8 mouse cellular contexts compared by ENCODE assay signal in the genomic region with DNA sequence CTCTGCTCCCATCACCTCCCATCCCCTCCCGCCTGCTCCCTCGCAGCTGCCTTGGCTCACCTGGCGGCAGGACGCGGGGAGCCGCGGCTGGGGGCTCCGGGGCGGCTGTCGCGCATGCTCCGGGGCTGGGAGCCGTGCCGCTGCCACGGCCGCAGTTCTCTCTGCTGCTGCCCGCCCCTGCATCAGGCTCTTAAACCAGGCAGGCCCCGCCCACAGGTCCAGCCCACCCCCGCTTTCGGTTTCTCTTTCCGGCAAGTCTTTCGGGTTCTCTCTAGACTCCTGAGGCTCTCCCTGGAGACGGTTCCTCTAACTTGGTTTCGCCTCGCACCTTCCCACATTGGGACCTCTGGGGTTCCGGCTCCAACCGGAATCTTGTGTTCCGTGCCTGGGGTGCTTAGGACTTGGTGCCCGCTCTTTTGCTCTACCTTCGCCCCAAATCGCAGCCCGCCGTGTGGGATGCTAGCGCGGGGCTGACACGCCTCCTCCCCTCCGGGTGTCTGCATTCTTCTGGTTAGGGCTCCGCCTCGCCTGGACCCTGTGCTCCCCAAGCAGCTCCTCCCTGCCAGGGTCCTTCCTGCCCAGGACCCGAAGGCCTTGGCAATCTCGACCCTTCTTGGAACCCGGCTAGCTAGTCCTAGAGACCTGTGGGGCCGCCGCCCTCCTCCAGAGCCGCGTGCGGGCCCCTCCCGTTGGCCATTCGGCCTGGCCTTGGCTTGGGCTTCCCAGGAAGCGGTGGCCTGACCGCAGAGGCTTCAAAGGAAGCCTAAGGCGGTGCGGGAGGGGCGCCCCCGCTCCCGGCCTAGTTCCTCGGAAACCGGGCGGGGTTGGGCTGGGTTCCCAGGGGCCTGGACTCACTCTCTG. TPM values are rescaled to one million over a fixed set of nuclear protein-coding genes. Genes with fewer than 3 reads are reported as not detected.
DNase-seq lines count a peak whose midpoint lies in the region; ATAC-seq and TF ChIP-seq lines count a peak whose summit lies in the region.

A gene (minus strand): TSS at position 166 of the 861 bp plus-strand sequence.

- under 1% methylated on average over 57 of the region's 59 CpGs for WGBS in forebrain, embryonic 16.5 days
- WGBS in lung, embryonic 16.5 days, result under 1% methylated on average over 56 of the region's 59 CpGs

- H3K27ac ChIP-seq in MEL (ENCODE audit: control insufficient read depth, low read depth, low read length), result peak within 1 kb of the TSS; percentile 72
- peak within 1 kb of the TSS; percentile 80 for H3K27ac ChIP-seq in forebrain, embryonic 16.5 days (ENCODE audit: low read length)
- H3K27ac ChIP-seq in lung, embryonic 16.5 days (ENCODE audit: low read length), result peak within 1 kb of the TSS; percentile 98

- peak; percentile 86 for ATAC-seq in forebrain, embryonic 16.5 days
- ATAC-seq in lung, embryonic 16.5 days (ENCODE audit: low read depth), result peak; percentile 90

- no peaks in the 10 kb centered on the region for H3K9me3 ChIP-seq in MEL (replicated peaks; ENCODE audit: insufficient read depth, low read length)
- H3K9me3 ChIP-seq in forebrain, embryonic 16.5 days (ENCODE audit: control insufficient read depth, low read length), result no peaks in the 10 kb centered on the region
- no peaks in the 10 kb centered on the region for H3K9me3 ChIP-seq in lung, embryonic 16.5 days (ENCODE audit: control insufficient read depth, low read length)

- DNase-seq in MEL (ENCODE audit: low read depth, low spot score), result peak; percentile 94
- DNase-seq in cerebellum, adult 18-20 months, result peak; percentile 71 to 73
- DNase-seq in heart, postnatal 36 days, result peak; percentile 84 to 89
- DNase-seq in layer of hippocampus, adult 8-10 months (ENCODE audit: low spot score in 2 of 2), result peak; percentile 57 to 75
- DNase-seq in ovary, postnatal 10 days (ENCODE audit: low spot score), result peak; percentile 82
- DNase-seq in thymus, postnatal 10 days (ENCODE audit: low spot score in 2 of 2), result peak; percentile 96

- peak in 1 of 3 experiments; percentile 1; a peak in 1 of 6 replicates for TF ChIP-seq CTCF in MEL (IDR thresholded peaks at IDR 0.05 in 2 of 3, conservative IDR thresholded peaks at IDR 0.05 in 1 of 3; ENCODE audit: control insufficient read depth in 1 of 3, insufficient read depth in 1 of 3, low read depth in 2 of 3, low read length in 3 of 3, poor library complexity in 1 of 3, severe bottlenecking in 1 of 3)

- intact Hi-C loops in heart, postnatal 36 days (cut with DNase I), result loop anchor here (2.0 to 5.0 kb wide), 6 partner anchors 45 to 347 kb away; a partner anchor contains a TSS

- H3K36me3 ChIP-seq in MEL (ENCODE audit: control insufficient read depth in 1 of 2, insufficient read depth in 2 of 2, low read length in 2 of 2), result no peaks in the 10 kb centered on the region
- H3K36me3 ChIP-seq in forebrain, embryonic 16.5 days (ENCODE audit: control insufficient read depth, insufficient read depth), result no peaks in the 10 kb centered on the region
- H3K36me3 ChIP-seq in lung, embryonic 16.5 days (ENCODE audit: control insufficient read depth, insufficient read depth, low read length), result no peaks in the 10 kb centered on the region

- peak within 1 kb of the TSS; percentile 86 for H3K9ac ChIP-seq in MEL (ENCODE audit: control insufficient read depth, low read depth, low read length, poor library complexity, severe bottlenecking)
- peak within 1 kb of the TSS; percentile 79 for H3K9ac ChIP-seq in forebrain, embryonic 16.5 days (replicated peaks; ENCODE audit: low read depth, low read length)
- peak within 1 kb of the TSS; percentile 66 for H3K9ac ChIP-seq in lung, embryonic 16.5 days (ENCODE audit: low read length)

- TF ChIP-seq RAD21 in MEL (IDR thresholded peaks at IDR 0.05; ENCODE audit: low read depth, low read length), result no peak

- H3K4me2 ChIP-seq in forebrain, embryonic 16.5 days (ENCODE audit: low read length), result peak within 1 kb of the TSS; percentile 100
- peak within 1 kb of the TSS; percentile 72 for H3K4me2 ChIP-seq in lung, embryonic 16.5 days (ENCODE audit: low read depth, low read length)

- peaks cover 0 to 3% of the 10 kb centered on the region in 2 experiments; a peak in 1 of 4 replicates for H3K4me1 ChIP-seq in MEL (ENCODE audit: control insufficient read depth in 1 of 2, insufficient read depth in 2 of 2, low read length in 2 of 2)
- H3K4me1 ChIP-seq in forebrain, embryonic 16.5 days (replicated peaks; ENCODE audit: control insufficient read depth, insufficient read depth, low read length), result peaks cover 15% of the 10 kb centered on the region
- peaks cover 37% of the 10 kb centered on the region for H3K4me1 ChIP-seq in lung, embryonic 16.5 days (replicated peaks; ENCODE audit: control insufficient read depth, insufficient read depth, low read length)

- peak within 1 kb of the TSS; percentile 95 to 100 for H3K4me3 ChIP-seq in MEL (ENCODE audit: control insufficient read depth in 1 of 2, insufficient read depth in 1 of 2, low read depth in 2 of 2, low read length in 2 of 2)
- peak within 1 kb of the TSS; percentile 76 for H3K4me3 ChIP-seq in forebrain, embryonic 16.5 days (replicated peaks; ENCODE audit: low read length)
- peak within 1 kb of the TSS; percentile 72 for H3K4me3 ChIP-seq in lung, embryonic 16.5 days (ENCODE audit: low read length)

- TF ChIP-seq POLR2A in MEL (IDR thresholded peaks at IDR 0.05; ENCODE audit: control insufficient read depth in 1 of 2, insufficient read depth in 1 of 2, low read depth in 1 of 2, low read length in 2 of 2, poor library complexity in 1 of 2), result peak; percentile 40 to 64; a peak in 1 of 4 replicates

- TF ChIP-seq EP300 in MEL (IDR thresholded peaks at IDR 0.05; ENCODE audit: low read depth in 1 of 2, low read length in 2 of 2), result no peak

- no peaks in the 10 kb centered on the region; the same call in 1 of the 2 replicates for H3K79me2 ChIP-seq in MEL (ENCODE audit: control insufficient read depth, insufficient read depth, low read length, poor library complexity)

- H3K27me3 ChIP-seq in MEL (ENCODE audit: control insufficient read depth in 1 of 2, insufficient read depth in 2 of 2, low read length in 2 of 2), result peaks cover 0 to 4% of the 10 kb centered on the region in 2 experiments; a peak in 2 of 4 replicates
- H3K27me3 ChIP-seq in forebrain, embryonic 16.5 days (replicated peaks; ENCODE audit: control insufficient read depth, insufficient read depth, low read length), result peaks cover 14% of the 10 kb centered on the region
- no peaks in the 10 kb centered on the region for H3K27me3 ChIP-seq in lung, embryonic 16.5 days (ENCODE audit: control insufficient read depth, insufficient read depth, low read depth, low read length)

TF ChIP-seq in MEL, 35 proteins besides CTCF, POLR2A, EP300 and RAD21:
- no peak for TF ChIP-seq ZNF384 (IDR thresholded peaks at IDR 0.05; ENCODE audit: low read depth, low read length)
- no peak for TF ChIP-seq JUND (IDR thresholded peaks at IDR 0.05; ENCODE audit: low read depth, low read length)
- TF ChIP-seq MYB (IDR thresholded peaks at IDR 0.05; ENCODE audit: low read depth, low read length), result no peak
- TF ChIP-seq RCOR1 (IDR thresholded peaks at IDR 0.05; ENCODE audit: low read depth, low read length), result no peak
- no peak for TF ChIP-seq USF1 (IDR thresholded peaks at IDR 0.05; ENCODE audit: low read depth, low read length)
- TF ChIP-seq MAFK (IDR thresholded peaks at IDR 0.05; ENCODE audit: borderline replicate concordance, low read depth, low read length), result no peak
- TF ChIP-seq CHD2 (IDR thresholded peaks at IDR 0.05; ENCODE audit: low read length), result no peak
- no peak; the same call in none of the 2 replicates for TF ChIP-seq MAZ (IDR thresholded peaks at IDR 0.05; ENCODE audit: low read depth, low read length)
- TF ChIP-seq NELFE (IDR thresholded peaks at IDR 0.05; ENCODE audit: low read depth, low read length), result no peak; the same call in none of the 2 replicates
- TF ChIP-seq POLR2AphosphoS2 (IDR thresholded peaks at IDR 0.05; ENCODE audit: low read length), result no peak
- peak; percentile 82 for TF ChIP-seq NRF1 (IDR thresholded peaks at IDR 0.05; ENCODE audit: insufficient read depth, low read depth, low read length, poor library complexity, severe bottlenecking)
- no peak for TF ChIP-seq ZC3H11A (IDR thresholded peaks at IDR 0.05; ENCODE audit: low read depth, low read length)
- TF ChIP-seq SIN3A (IDR thresholded peaks at IDR 0.05; ENCODE audit: low read length), result peak; percentile 76
- TF ChIP-seq TAL1 (IDR thresholded peaks at IDR 0.05; ENCODE audit: low read length), result no peak
- no peak for TF ChIP-seq TCF12 (IDR thresholded peaks at IDR 0.05; ENCODE audit: low read depth, low read length)
- TF ChIP-seq TBP (IDR thresholded peaks at IDR 0.05; ENCODE audit: low read depth, low read length), result peak; percentile 63; the same call in 1 of the 2 replicates
- no peak for TF ChIP-seq ZMIZ1 (IDR thresholded peaks at IDR 0.05; ENCODE audit: low read depth, low read length)
- TF ChIP-seq ETS1 (IDR thresholded peaks at IDR 0.05; ENCODE audit: low read depth, low read length), result peak; percentile 59; the same call in 1 of the 2 replicates
- TF ChIP-seq HCFC1 (IDR thresholded peaks at IDR 0.05; ENCODE audit: low read depth, low read length), result 0 out of 2 replicates have a peak, but pooled peaks have one; percentile 16

RNA-seq across cellular contexts. Expression of the gene that starts here (rescaled TPM):
- total RNA-seq in MEL (2012; rRNA removed), result 0.07 and 0.12 TPM in 2 replicates
- under 1 TPM in 1 of 2 experiments, not detected in 1; 0.36 TPM for polyA plus RNA-seq in MEL (2012; ENCODE audit: insufficient read depth in 1 of 2, insufficient read length in 2 of 2, low read depth in 1 of 2, low replicate concordance in 2 of 2, missing spikeins in 1 of 2)
- polyA plus RNA-seq in forebrain, embryonic 16.5 days (2015; fragmentation: Nextera tagmentation; extraction: Ambion mirVana), result 1.7 and 2.2 TPM in 2 replicates
- total RNA-seq in heart, postnatal 36 days (2021), result under 1 TPM; 0.33 to 0.49 TPM
- total RNA-seq in layer of hippocampus, adult 8-10 months (2022), result 1 to 10 TPM in 1 of 4 experiments, under 1 TPM in 3; 0.53 to 1.2 (median 0.76) TPM
- 6.8 and 8.7 TPM in 2 replicates for polyA plus RNA-seq in lung, embryonic 16.5 days (2015; fragmentation: Nextera tagmentation; extraction: Ambion mirVana)

Comparison
In these comparisons a context has a peak if more than half of its experiments do, and no peak if none do; other contexts are left out.
1. Peak in every context shown above with its lines: DNase-seq, ATAC-seq, H3K4me3 ChIP-seq and H3K27ac ChIP-seq.
2. Peak in DNase-seq, H3K4me3 ChIP-seq, H3K27ac ChIP-seq and H3K9ac ChIP-seq in MEL; RNA of the gene not detected or under 1 TPM.
3. Peak in DNase-seq in heart, postnatal 36 days; RNA of the gene not detected or under 1 TPM.